Mouse (Mus musculus) thymus, adult 2 months (tissue): ENCODE data around the gene Acer1.

Experiments used
- CTCF ChIP-seq: fragments of 200-500 bp; IDR thresholded peaks from 2 replicates; pipeline ENCODE4 v1.5.1; 2012; ENCODE audit warnings: mild to moderate bottlenecking, control low read depth, low read length, moderate library complexity, borderline replicate concordance; ENCODE audit not compliant: control insufficient read depth, poor library complexity, insufficient read depth; ENCODE audit errors: extremely low read depth
- POLR2A ChIP-seq: fragments of 200-500 bp; IDR thresholded peaks from 2 replicates; pipeline ENCODE4 v1.6.1; 2012; ENCODE audit warnings: mild to moderate bottlenecking, low read length, control low read depth, moderate library complexity; ENCODE audit not compliant: control insufficient read depth, poor library complexity, insufficient read depth; ENCODE audit errors: extremely low read depth

DNA sequence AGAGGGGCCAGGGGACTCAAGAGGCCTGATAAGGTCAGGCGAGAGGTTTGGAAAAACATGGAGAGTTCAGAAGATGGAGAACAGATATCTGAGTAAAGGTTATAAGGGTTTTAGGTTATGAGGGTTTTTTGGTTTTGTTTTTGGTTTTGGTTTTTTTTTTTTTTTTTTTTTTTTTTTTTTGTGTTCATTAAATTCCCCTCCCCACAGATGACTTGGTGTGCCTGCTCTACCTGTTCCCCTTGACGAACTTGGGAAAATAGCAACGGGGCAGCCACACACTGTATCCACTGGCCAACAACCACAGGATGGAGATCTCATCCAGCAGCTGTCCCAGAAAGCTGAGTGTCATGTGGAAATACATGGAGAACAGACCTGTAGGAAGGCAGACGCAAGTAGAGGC is 23.3 kb downstream of the Acer1 start:
- TF ChIP-seq POLR2A (no peak), CTCF (no peak)
